14 mouse cellular contexts compared by ENCODE assay signal in genomic region chr3:27758976-27759375, GRCm38 (mm10). TPM values are rescaled to one million over a fixed set of nuclear protein-coding genes. Genes with fewer than 3 reads are reported as not detected.
A peak's percentile ranks its signal among the peaks of the same experiment; 100 is the strongest.
DNase-seq lines count a peak whose midpoint lies in the region; ATAC-seq lines count a peak whose summit lies in the region.
"Had no signal": no experiment of that assay in that cellular context is flagged by ENCODE, and none has a peak within 500 bp of the region (broad histone marks: within the 10 kb centered on the region; RNA-seq: fewer than 3 reads in every experiment).

No protein-coding gene starts in this region.

- no peak overlapping the region for H3K4me2 ChIP-seq in forebrain, embryonic 13.5 days
- H3K4me2 ChIP-seq: liver, embryonic 15.5 days; midbrain, embryonic 13.5 days; neural tube, embryonic 12.5 days had no signal

- no peak overlapping the region for H3K9ac ChIP-seq in forebrain, embryonic 13.5 days
- H3K9ac ChIP-seq: liver, embryonic 15.5 days; midbrain, embryonic 13.5 days; neural tube, embryonic 12.5 days had no signal

- peak; percentile 98 for DNase-seq in heart, adult 11 months
- no peak for DNase-seq in heart, embryonic 10.5 days (ENCODE audit: low spot score)
- peak; percentile 21 for DNase-seq in ovary, postnatal 14 days (ENCODE audit: low spot score)
- no peak for DNase-seq in ovary, postnatal 10 days (ENCODE audit: low spot score)
- DNase-seq in gastrocnemius, postnatal 25 days, result peak; percentile 76
- DNase-seq in skeletal muscle tissue, adult 2 months (ENCODE audit: low read depth, low spot score), result peak; percentile 81
- no peak for DNase-seq in right cerebral cortex, postnatal 4 days
- DNase-seq: cerebellum, postnatal 10 days; right cerebral cortex, postnatal 25 days had no signal

- WGBS in heart, embryonic 10.5 days, result 55% methylated on average over 6 of the region's 6 CpGs
- 65% methylated on average over 6 of the region's 6 CpGs for WGBS in forebrain, embryonic 13.5 days

- no peaks in the 10 kb centered on the region for H3K36me3 ChIP-seq in heart, embryonic 10.5 days
- no peaks in the 10 kb centered on the region for H3K36me3 ChIP-seq in forebrain, embryonic 13.5 days (ENCODE audit: poor library complexity, severe bottlenecking)
- H3K36me3 ChIP-seq: liver, embryonic 15.5 days; midbrain, embryonic 13.5 days; neural tube, embryonic 12.5 days had no signal

- no peaks in the 10 kb centered on the region for H3K9me3 ChIP-seq in heart, embryonic 10.5 days
- no peaks in the 10 kb centered on the region for H3K9me3 ChIP-seq in forebrain, embryonic 13.5 days (replicated peaks)
- H3K9me3 ChIP-seq: liver, embryonic 15.5 days; midbrain, embryonic 13.5 days; neural tube, embryonic 12.5 days had no signal

- H3K27me3 ChIP-seq in heart, embryonic 10.5 days (ENCODE audit: insufficient read depth, poor library complexity, severe bottlenecking), result no peaks in the 10 kb centered on the region
- no peaks in the 10 kb centered on the region for H3K27me3 ChIP-seq in forebrain, embryonic 13.5 days
- H3K27me3 ChIP-seq: liver, embryonic 15.5 days; midbrain, embryonic 13.5 days; neural tube, embryonic 12.5 days had no signal

- H3K4me3 ChIP-seq in heart, embryonic 10.5 days, result no peak overlapping the region
- no peak overlapping the region for H3K4me3 ChIP-seq in forebrain, embryonic 13.5 days
- H3K4me3 ChIP-seq: erythroblast, embryonic 14.5 days; liver, embryonic 15.5 days; midbrain, embryonic 13.5 days; neural tube, embryonic 12.5 days had no signal

- no peaks in the 10 kb centered on the region for H3K4me1 ChIP-seq in heart, embryonic 10.5 days
- H3K4me1 ChIP-seq in forebrain, embryonic 13.5 days, result no peaks in the 10 kb centered on the region
- H3K4me1 ChIP-seq: liver, embryonic 15.5 days; midbrain, embryonic 13.5 days had no signal

- ATAC-seq in forebrain, embryonic 13.5 days, result no peak
- ATAC-seq: midbrain, embryonic 13.5 days had no signal

- H3K27ac ChIP-seq in heart, embryonic 10.5 days, result no peak overlapping the region
- no peak overlapping the region for H3K27ac ChIP-seq in forebrain, embryonic 13.5 days
- H3K27ac ChIP-seq: liver, embryonic 15.5 days; midbrain, embryonic 13.5 days; neural tube, embryonic 12.5 days had no signal

RNA-seq across cellular contexts. Expression of gene Fndc3b, which starts 47.9 kb away (rescaled TPM):
- polyA plus RNA-seq in heart, embryonic 10.5 days (2016; fragmentation: Nextera tagmentation; extraction: Ambion mirVana), result 21.9 and 26.0 TPM in 2 replicates
- 10 to 100 TPM; 20.6 to 22.0 TPM for total RNA-seq in gastrocnemius, postnatal 25 days (2021)
- polyA plus RNA-seq in forebrain, embryonic 13.5 days (2015; fragmentation: Nextera tagmentation; extraction: Ambion mirVana), result 5.6 and 6.6 TPM in 2 replicates

Comparison
In these comparisons a context has a peak if more than half of its experiments do, and no peak if none do; other contexts are left out.
1. DNase-seq: peak in heart, adult 11 months (single experiment), ovary, postnatal 14 days (single experiment), gastrocnemius, postnatal 25 days (single experiment) and skeletal muscle tissue, adult 2 months (single experiment); none in heart, embryonic 10.5 days (single experiment), ovary, postnatal 10 days (single experiment) and right cerebral cortex, postnatal 4 days (single experiment).